Mouse (Mus musculus) brain, embryonic 14.5 days (tissue): ENCODE data around the gene Kirrel3.

ENCODE experiments used
- CTCF ChIP-seq: fragments of 200-500 bp; IDR thresholded peaks from 2 replicates; pipeline ENCODE4 v1.5.1; 2012; ENCODE audit warnings: inconsistent platforms, mild to moderate bottlenecking, moderate library complexity, borderline replicate concordance; ENCODE audit not compliant: insufficient read depth, insufficient read length; ENCODE audit errors: extremely low read depth
- POLR2A ChIP-seq: fragments of 200-500 bp; IDR thresholded peaks from 2 replicates; pipeline ENCODE4 v1.6.1; 2012; ENCODE audit warnings: mild to moderate bottlenecking, inconsistent platforms, borderline replicate concordance; ENCODE audit not compliant: poor library complexity, insufficient read depth, insufficient read length, severe bottlenecking; ENCODE audit errors: extremely low read depth

DNA sequence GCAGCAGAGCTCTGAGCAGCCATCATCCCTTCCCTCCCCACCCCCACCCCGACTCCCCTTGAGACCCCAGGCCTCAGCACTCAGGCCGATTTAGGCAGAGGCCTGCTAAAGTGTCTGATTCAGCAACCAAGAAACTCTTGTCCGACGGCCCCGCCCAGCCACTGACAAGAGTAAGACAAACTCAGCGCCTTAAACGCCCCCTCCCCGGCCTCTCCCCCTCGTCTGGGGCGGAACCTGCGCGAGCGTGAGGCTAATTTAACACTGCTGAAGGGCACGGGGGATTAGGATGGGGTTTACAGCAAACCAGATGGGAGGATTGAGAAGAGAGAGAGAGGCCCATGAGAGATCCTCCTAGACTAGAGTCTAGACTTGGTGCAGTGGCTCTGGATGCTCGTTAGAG lies 558.8 kb downstream of the Kirrel3 start:
- no peak for TF ChIP-seq CTCF
- TF ChIP-seq POLR2A, result no peak
